Mouse (Mus musculus): ENCODE data around the gene Ptpn21.

DNA sequence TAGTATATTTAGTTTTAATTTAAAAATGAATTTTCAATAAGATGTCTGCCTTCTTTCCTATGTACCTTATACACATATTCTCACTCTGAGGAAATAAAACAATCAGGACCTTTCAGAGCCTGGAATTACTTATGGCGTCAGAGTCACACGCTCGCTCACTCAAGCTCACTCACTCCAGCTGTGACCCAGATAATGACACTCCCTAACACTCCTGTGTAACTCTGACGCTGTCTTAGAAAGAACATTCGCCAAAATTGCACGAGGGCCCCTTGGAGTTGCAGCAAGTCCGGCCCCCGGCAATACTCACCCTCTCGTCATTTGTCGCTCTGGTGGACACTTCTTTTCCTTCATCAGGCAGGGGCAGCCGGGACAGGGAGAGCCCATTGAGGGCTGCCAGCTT, 54.0 kb downstream of the Ptpn21 start:
- no peak for TF ChIP-seq POLR2A (IDR thresholded peaks at IDR 0.05; ENCODE audit: insufficient read length, low read depth)
- no peak for TF ChIP-seq MAX (IDR thresholded peaks at IDR 0.05; ENCODE audit: low read depth)
- TF ChIP-seq SRF (IDR thresholded peaks at IDR 0.05; ENCODE audit: control insufficient read depth, insufficient read length, low read depth): no peak
- no peak for TF ChIP-seq TCF12 (IDR thresholded peaks at IDR 0.05; ENCODE audit: insufficient read depth, poor library complexity, severe bottlenecking)
- TF ChIP-seq USF1 (IDR thresholded peaks at IDR 0.05; ENCODE audit: low read depth): no peak
- TF ChIP-seq CEBPB (IDR thresholded peaks at IDR 0.05; ENCODE audit: insufficient read depth, poor library complexity, severe bottlenecking): no peak
- no peak for TF ChIP-seq REST (IDR thresholded peaks at IDR 0.05; ENCODE audit: insufficient read depth, insufficient read length)
- no peak for TF ChIP-seq POLR2AphosphoS2 (IDR thresholded peaks at IDR 0.05; ENCODE audit: insufficient read length, low read depth)

Data from myocyte (in vitro differentiated cells).